Mouse (Mus musculus): Measurements from ENCODE around the gene Cdk6. TPM values are rescaled to one million over a fixed set of nuclear protein-coding genes. Genes with fewer than 3 reads are reported as not detected.

Cdk6 gene
- polyA plus RNA-seq, 1 experiment from 2014 or later = 25.9 TPM

DNA sequence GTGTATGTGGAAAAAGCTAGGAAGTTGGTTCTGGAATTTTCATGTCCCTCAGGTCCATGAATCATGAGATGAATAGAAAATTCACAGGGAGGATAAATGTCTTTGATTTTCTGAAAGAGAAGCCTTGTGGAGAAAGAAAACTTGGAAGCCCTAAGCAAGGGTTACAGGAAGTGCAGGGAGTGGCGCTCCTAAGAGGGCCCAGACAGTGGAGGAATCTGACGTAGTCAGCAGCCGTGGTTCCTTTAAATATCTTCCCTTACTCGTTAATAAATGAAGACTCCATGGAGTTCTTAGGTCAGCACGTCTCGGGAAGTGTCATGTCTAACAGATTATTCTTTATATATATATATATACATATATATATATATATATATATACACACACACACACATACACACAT, 28.0 kb downstream of the Cdk6 start:
- H3K27ac ChIP-seq (replicated peaks) = no peak overlapping the region
- WGBS = 62% methylated on average over 6 of the region's 6 CpGs
- DNase-seq (ENCODE audit: low spot score) = no peak
- H3K4me1 ChIP-seq = 0 out of 2 replicates have a peak, but pooled peaks cover 3% of the 10 kb centered on the region
- no peak overlapping the region for H3K4me3 ChIP-seq
- no peaks in the 10 kb centered on the region for H3K27me3 ChIP-seq (replicated peaks; ENCODE audit: low read depth, poor library complexity, severe bottlenecking)
- no peaks in the 10 kb centered on the region for H3K36me3 ChIP-seq (replicated peaks)
- H3K9me3 ChIP-seq = no peaks in the 10 kb centered on the region

DNA sequence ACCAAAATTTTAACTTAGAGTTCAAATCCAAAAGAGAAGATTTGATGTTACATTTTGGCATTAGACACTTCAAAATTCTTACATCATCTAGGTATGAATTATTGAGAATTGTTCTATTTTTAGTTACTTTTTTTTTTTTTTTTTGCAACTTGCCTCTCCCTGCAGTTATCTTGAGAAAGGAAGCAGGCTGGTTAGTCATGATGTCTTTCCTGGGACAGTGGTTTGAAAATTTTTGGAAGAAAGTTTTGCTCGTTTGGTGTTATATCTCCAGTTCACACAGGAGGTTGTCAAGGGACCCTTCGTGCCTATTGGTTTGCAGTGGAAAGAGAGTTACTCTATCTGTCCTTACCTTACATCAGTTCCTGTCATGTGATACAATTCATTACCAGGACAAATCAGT, 29.9 kb downstream of the Cdk6 start:
- H3K27me3 ChIP-seq (replicated peaks; ENCODE audit: low read depth, poor library complexity, severe bottlenecking) = no peaks in the 10 kb centered on the region
- no peak overlapping the region for H3K4me3 ChIP-seq
- H3K9me3 ChIP-seq = no peaks in the 10 kb centered on the region
- WGBS = 94% methylated on average over 2 of the region's 2 CpGs
- H3K4me1 ChIP-seq = peaks cover 3% of the 10 kb centered on the region; the same call in 1 of the 2 replicates
- no peaks in the 10 kb centered on the region for H3K36me3 ChIP-seq (replicated peaks)
- no peak overlapping the region for H3K27ac ChIP-seq (replicated peaks)
- no peak for DNase-seq (ENCODE audit: low spot score)

DNA sequence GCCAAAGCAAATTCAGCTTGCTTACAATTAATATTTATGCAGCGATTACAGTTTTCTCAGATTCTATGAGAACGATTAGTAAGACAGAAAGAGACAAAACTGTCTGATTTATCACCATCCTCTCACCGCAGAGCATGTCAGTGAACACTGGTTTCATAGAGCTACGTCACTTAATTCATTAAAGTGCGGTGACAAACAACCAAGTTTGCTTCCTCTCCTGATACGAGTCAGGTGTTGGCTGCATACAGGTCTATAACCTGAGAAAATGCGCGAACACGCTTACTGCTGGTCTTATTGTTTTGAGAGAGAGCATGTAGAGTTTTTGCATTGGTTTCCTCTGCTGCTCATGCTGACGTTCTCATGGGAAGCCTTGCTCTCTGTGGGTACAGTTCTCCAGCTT, 31.9 kb downstream of the Cdk6 start:
- Histone ChIP-seq H3K9me3 (no peaks in the 10 kb centered on the region), H3K4me3 (no peak overlapping the region), H3K4me1 (peaks cover 3% of the 10 kb centered on the region; the same call in 1 of the 2 replicates), H3K27ac (replicated peaks) (no peak overlapping the region), H3K36me3 (replicated peaks) (no peaks in the 10 kb centered on the region), H3K27me3 (replicated peaks; ENCODE audit: low read depth, poor library complexity, severe bottlenecking) (no peaks in the 10 kb centered on the region)
- DNase-seq (ENCODE audit: low spot score) = no peak
- 92% methylated on average over 10 of the region's 10 CpGs for WGBS

DNA sequence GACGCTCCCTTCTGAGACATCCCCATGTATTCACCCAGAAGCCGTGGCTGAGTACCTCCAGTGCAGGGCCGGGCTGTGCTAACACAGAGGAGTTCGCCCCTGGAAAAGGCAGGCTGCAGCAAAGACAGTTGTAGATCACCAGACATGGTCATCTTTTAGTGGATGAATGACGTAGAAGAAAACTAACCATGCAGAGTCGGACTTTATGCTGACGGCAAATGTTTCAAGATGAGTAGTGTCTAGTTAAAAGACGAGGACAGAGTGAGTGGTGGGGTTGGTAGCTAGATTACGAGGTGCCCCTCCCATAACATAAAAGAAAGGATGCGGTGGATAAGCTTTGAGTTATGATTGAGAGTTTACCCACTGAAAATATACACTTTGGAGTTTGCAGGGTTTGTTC, 33.5 kb downstream of the Cdk6 start:
- WGBS = 91% methylated on average over 10 of the region's 10 CpGs
- H3K9me3 ChIP-seq = no peaks in the 10 kb centered on the region
- no peak for DNase-seq (ENCODE audit: low spot score)

DNA sequence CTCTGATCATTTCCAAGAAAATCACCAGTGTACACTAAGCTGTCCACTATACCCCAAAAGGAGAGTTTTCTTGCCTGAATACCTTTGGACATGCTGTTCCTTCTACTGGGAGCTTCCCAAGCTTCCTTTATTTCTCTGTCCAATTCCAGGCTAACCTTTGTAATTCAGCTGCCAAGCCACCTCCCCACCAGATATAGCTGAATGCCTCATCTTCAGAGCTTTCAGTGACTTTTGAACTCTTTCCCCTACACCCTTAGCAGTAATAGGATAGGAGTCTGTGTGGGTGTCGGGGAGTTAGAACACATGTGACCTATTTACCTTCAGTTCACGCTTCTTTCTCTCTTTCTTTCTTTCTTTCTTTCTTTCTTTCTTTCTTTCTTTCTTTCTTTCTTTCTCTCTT, 34.9 kb downstream of the Cdk6 start:
- DNase-seq (ENCODE audit: low spot score) = no peak
- H3K36me3 ChIP-seq (replicated peaks) = no peaks in the 10 kb centered on the region

More for the DNA sequence above, 33.5 kb downstream of the Cdk6 start:
- Histone ChIP-seq H3K27me3 (replicated peaks; ENCODE audit: low read depth, poor library complexity, severe bottlenecking) (no peaks in the 10 kb centered on the region), H3K27ac (replicated peaks) (no peak overlapping the region), H3K4me3 (no peak overlapping the region), H3K36me3 (replicated peaks) (no peaks in the 10 kb centered on the region), H3K4me1 (peaks cover 3% of the 10 kb centered on the region; the same call in 1 of the 2 replicates)

DNA sequence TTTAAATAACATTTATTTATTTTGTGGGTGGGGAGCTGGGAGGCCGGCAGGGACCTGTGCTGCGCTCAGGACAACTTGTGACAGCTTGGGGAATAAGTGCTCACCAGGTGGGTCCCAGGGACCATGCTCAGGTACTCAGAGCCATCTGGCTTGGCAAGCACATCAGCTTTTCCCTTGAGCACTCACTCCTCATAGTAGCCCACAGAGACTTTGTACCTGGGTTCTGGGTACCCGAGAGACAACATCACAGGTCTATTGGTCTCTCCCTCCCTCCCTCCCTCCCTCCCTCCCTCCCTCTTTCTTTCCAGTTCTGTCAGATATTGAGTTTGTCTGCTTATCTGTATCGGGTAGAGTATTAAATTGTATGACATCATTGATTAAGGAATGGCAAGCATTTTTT, 38.0 kb downstream of the Cdk6 start:
- Histone ChIP-seq H3K4me1 (peaks cover 5% of the 10 kb centered on the region; the same call in 1 of the 2 replicates), H3K27me3 (replicated peaks; ENCODE audit: low read depth, poor library complexity, severe bottlenecking) (no peaks in the 10 kb centered on the region), H3K27ac (replicated peaks) (no peak overlapping the region), H3K4me3 (no peak overlapping the region), H3K9me3 (no peaks in the 10 kb centered on the region), H3K36me3 (replicated peaks) (no peaks in the 10 kb centered on the region)
- 80% methylated on average over 4 of the region's 4 CpGs for WGBS
- DNase-seq (ENCODE audit: low spot score) = no peak

More for the DNA sequence above, 34.9 kb downstream of the Cdk6 start:
- H3K27ac ChIP-seq (replicated peaks) = no peak overlapping the region
- H3K9me3 ChIP-seq = no peaks in the 10 kb centered on the region
- H3K4me1 ChIP-seq = peaks cover 3% of the 10 kb centered on the region; the same call in 1 of the 2 replicates
- H3K4me3 ChIP-seq = no peak overlapping the region
- WGBS = 84% methylated on average over 2 of the region's 2 CpGs
- H3K27me3 ChIP-seq (replicated peaks; ENCODE audit: low read depth, poor library complexity, severe bottlenecking) = no peaks in the 10 kb centered on the region

DNA sequence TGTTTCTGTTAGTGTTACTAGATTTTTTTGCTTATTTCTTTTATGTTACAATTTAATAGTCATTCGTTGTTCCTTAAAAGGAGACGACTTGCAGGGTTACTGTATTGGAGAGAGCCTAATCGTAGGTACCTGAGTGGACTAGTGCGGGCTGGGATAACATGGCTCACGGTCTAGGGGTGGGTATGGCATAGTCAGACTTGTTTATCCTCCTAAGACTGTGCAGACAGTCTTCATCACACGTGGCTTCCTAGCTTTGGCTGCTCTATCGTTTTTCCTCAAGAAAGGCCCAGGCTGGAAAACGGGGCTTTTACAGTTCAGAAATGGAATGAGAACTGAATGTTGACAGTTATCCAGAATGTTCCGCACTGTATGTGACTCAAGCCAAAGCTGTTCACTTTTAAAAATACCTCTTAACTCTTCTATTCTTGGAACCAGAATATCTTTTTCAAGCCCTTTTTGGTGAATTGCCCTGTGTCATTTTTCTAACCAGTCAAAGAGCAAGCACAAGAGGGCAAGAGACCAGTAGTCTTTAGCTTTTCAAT, 39.5 kb downstream of the Cdk6 start:
- Histone ChIP-seq H3K4me1 (peaks cover 5% of the 10 kb centered on the region; the same call in 1 of the 2 replicates), H3K4me3 (no peak overlapping the region), H3K27ac (replicated peaks) (no peak overlapping the region), H3K36me3 (replicated peaks) (no peaks in the 10 kb centered on the region), H3K9me3 (no peaks in the 10 kb centered on the region), H3K27me3 (replicated peaks; ENCODE audit: low read depth, poor library complexity, severe bottlenecking) (no peaks in the 10 kb centered on the region)
- no peak for DNase-seq (ENCODE audit: low spot score)
- WGBS = 88% methylated on average over 9 of the region's 9 CpGs

DNA sequence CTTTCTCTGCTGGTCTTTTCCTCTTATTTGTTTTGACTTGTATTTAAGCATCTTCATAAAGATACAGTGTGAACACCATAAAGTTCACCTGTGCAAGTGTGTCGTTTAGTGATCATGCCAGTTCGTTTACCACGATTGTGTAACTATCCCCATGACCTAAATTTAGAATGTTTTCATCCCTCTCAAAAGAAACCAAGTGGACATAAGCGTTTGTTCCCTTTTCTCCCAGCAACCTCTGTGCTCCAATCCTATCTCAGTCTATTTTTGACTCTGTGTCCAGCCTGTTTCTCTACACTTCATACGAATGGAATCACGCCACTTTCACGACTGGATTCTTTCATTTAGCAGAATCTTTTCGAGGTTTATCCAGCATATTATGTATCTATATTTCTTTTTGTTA, 40.5 kb downstream of the Cdk6 start:
- no peaks in the 10 kb centered on the region for H3K9me3 ChIP-seq
- H3K27ac ChIP-seq (replicated peaks) = no peak overlapping the region
- H3K4me1 ChIP-seq = peaks cover 15% of the 10 kb centered on the region
- no peak overlapping the region for H3K4me3 ChIP-seq
- H3K27me3 ChIP-seq (replicated peaks; ENCODE audit: low read depth, poor library complexity, severe bottlenecking) = no peaks in the 10 kb centered on the region
- WGBS = 88% methylated on average over 8 of the region's 8 CpGs
- no peak for DNase-seq (ENCODE audit: low spot score)
- H3K36me3 ChIP-seq (replicated peaks) = no peaks in the 10 kb centered on the region

DNA sequence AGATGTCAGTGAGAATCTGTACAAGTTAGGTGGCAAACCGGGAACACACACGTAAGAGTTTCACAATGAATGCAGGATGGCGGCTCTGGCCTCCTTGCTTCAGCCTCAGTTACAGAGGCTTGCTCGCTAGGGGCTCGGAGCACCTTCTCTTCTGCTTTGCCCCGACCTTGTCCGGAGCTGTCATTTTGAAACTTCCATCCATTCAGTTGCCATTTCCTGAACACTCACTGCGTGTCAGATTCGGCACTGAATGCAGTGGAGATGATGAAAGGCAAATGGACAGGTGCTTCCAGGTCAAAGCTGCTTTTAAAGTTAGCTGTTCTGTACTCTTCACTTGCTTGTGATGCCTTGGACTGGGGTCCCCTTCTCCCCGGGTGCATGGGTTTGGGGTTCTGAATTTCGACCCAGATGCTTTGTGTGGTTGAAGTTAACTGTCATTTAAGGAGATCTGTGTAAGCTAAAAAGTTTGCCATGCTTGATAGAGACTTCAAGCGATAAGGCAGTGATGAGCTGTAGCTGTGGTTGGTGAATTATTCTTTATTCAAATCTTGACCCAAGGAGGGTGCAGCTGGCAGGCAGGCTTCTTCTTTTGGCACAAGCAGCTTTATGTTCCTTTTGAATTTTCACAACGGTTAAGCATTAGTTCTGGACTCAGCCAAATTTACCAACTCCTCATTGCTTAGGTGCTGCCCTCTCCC, 41.2 kb downstream of the Cdk6 start:
- no peak overlapping the region for H3K27ac ChIP-seq (replicated peaks)
- H3K4me3 ChIP-seq = no peak overlapping the region
- no peak for DNase-seq (ENCODE audit: low spot score)
- H3K36me3 ChIP-seq (replicated peaks) = no peaks in the 10 kb centered on the region
- WGBS = 85% methylated on average over 13 of the region's 13 CpGs
- no peaks in the 10 kb centered on the region for H3K27me3 ChIP-seq (replicated peaks; ENCODE audit: low read depth, poor library complexity, severe bottlenecking)
- no peaks in the 10 kb centered on the region for H3K9me3 ChIP-seq
- H3K4me1 ChIP-seq = peaks cover 18% of the 10 kb centered on the region

DNA sequence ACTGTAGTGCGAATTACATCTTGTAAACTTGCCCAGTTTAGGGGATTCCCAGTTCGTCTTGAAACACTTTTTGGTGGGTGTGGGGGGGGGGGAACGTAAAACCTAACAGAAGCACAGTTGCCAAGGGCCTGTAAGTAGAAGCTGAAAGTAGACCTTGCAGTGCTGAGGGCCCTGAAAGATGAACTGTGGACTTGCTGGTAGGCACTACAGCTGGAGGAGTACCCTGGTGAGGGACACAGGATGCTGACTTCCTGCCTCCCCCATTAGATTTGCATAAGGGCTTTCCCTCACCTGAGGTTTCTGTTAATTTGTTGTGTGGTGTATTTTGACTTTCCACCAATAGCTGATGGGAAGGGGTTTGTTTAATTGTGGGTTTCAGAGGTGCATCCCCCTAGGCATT, 42.3 kb downstream of the Cdk6 start:
- Histone ChIP-seq H3K36me3 (replicated peaks) (no peaks in the 10 kb centered on the region), H3K9me3 (no peaks in the 10 kb centered on the region), H3K27ac (replicated peaks) (no peak overlapping the region), H3K4me3 (no peak overlapping the region), H3K4me1 (peaks cover 18% of the 10 kb centered on the region), H3K27me3 (replicated peaks; ENCODE audit: low read depth, poor library complexity, severe bottlenecking) (no peaks in the 10 kb centered on the region)
- WGBS = 82% methylated on average over 3 of the region's 3 CpGs
- DNase-seq (ENCODE audit: low spot score) = no peak

DNA sequence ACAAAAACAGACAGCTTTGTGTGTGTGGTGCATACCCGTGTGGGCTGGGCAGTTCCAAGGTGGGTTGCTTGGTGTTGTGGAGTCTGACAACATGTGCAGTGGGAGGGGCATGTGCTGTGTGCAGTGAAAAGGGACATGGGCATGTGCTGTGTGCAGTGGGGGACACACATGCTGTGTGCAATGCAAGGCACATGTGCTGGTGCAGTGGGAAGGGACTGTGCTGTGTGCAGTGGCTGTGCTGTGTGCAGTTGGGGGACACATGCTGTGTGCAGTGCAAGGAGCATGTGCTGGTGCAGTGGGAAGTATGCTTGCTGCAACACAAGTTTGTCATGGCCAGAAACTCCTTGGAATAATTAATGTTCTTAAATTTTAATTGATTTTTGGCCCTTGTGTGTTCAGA, 43.8 kb downstream of the Cdk6 start:
- no peaks in the 10 kb centered on the region for H3K27me3 ChIP-seq (replicated peaks; ENCODE audit: low read depth, poor library complexity, severe bottlenecking)
- H3K4me3 ChIP-seq = no peak overlapping the region
- no peaks in the 10 kb centered on the region for H3K9me3 ChIP-seq
- H3K36me3 ChIP-seq (replicated peaks) = no peaks in the 10 kb centered on the region
- peaks cover 18% of the 10 kb centered on the region for H3K4me1 ChIP-seq
- DNase-seq (ENCODE audit: low spot score) = no peak
- 80% methylated on average over 1 of the region's 1 CpGs for WGBS
- no peak overlapping the region for H3K27ac ChIP-seq (replicated peaks)

DNA sequence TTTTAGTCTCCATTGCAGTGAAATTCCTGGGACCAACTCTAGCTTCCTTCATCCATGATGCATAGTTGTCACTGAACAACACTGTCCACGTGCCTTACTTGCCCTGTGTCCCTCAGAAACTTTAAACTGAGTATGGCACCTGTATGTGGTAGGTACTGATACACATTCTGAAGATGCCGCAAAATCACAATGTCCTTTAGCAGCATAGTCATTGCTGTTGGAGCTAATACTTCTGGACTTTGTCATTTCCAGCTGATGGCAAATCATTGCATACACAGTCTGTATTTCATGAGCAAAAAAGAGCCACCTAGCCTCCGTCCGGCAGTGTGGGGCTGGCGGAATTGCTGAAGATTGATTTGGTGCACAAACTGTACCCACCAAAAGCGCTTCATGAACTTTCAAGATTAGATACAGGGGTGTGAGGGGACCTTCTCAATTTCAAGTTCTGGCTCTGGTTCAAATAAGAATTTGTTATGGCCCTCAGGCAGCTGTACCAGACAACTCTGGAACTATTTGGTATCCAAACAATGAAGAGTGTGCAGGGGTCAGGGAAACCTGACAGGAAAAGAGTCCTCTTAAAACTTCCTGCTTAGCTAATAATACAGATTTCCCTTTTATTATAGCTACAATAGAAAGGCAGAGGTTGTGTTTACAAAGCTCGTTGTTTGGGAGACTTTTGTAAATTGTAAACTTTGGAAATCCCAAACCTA, 44.9 kb downstream of the Cdk6 start:
- Histone ChIP-seq H3K4me1 (peaks cover 18% of the 10 kb centered on the region), H3K4me3 (no peak overlapping the region), H3K27me3 (replicated peaks; ENCODE audit: low read depth, poor library complexity, severe bottlenecking) (no peaks in the 10 kb centered on the region), H3K9me3 (no peaks in the 10 kb centered on the region), H3K27ac (replicated peaks) (no peak overlapping the region), H3K36me3 (replicated peaks) (0 out of 2 replicates have a peak, but pooled peaks cover 5% of the 10 kb centered on the region)
- DNase-seq (ENCODE audit: low spot score) = no peak
- WGBS = 69% methylated on average over 7 of the region's 7 CpGs

DNA sequence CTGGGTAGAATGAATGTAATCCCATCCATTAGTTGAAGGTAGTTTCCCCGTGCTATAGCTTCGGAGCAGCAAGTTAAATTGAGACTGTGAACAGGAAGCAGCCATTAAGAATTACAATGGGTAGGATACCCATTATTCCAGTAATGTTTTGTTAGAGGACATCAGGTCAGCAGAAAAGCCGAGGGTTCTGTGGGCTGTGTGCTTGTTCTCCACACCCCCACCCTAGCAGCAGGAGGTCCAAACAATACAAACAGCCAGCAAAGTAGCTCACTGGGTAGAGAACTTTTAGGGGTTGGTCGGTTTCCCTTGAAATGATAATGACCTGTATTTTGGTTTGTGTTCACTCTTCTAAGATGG, 45.4 kb downstream of the Cdk6 start:
- Histone ChIP-seq H3K4me1 (peaks cover 18% of the 10 kb centered on the region), H3K27me3 (replicated peaks; ENCODE audit: low read depth, poor library complexity, severe bottlenecking) (no peaks in the 10 kb centered on the region), H3K4me3 (no peak overlapping the region), H3K9me3 (no peaks in the 10 kb centered on the region), H3K36me3 (replicated peaks) (peaks cover 6% of the 10 kb centered on the region), H3K27ac (replicated peaks) (no peak overlapping the region)
- DNase-seq (ENCODE audit: low spot score) = no peak
- WGBS = 23% methylated on average over 4 of the region's 4 CpGs

Data from embryonic facial prominence, embryonic 10.5 days (tissue).